Mouse (Mus musculus): ENCODE data around the gene Trib3.
A peak's percentile ranks its signal among the peaks of the same experiment; 100 is the strongest.
"Not testable (repeated sequence)": the region's sequence is repeated elsewhere in the genome, so short reads cannot be mapped to it uniquely, and the experiment has no call there.

The Trib3 gene

DNA sequence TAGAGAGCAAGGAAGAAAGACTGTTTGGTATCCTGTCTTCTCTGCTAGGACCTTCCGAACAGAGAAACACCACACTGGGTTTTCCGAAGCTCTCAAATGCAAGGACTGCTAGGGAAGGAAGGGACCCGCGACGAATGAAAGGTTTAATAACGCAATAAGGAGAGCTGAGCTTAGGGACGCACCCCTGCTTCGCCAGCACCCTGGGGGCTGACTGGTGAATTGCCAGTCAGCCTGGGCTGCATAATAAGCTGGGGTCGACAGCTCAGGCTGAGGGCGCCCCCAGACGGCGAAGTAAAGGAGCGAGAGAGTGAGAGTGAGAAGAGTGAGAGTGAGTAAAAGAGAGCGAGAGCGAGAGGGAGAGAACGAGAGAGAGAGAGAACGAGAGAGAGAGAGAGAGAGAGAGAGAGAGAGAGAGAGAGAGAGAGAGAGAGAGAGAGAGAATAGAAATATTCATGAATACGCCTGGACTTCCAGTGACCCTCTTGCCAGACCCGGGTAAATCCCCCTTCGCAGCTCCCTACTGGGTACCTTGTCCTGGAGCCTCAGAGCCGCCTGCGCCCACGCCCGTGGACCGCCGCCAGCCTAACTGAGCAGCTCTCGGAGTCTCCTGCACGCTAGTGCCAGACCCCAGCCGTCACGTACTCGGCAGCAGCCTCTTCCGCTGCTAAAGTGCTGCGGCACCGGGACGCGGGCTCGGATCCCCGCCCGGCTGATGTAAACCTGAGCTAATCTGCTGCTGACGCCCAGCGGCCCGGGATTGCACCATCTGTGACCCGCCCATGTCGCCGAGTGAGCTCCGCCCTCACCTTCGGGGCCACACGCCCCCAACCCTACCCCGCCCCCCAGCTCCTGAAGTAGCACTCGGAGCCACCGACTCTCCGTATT is at the start of gene Trib3:
Gene Trib3 (minus strand): TSS at position 704 of the 885 bp plus-strand sequence.
- peak; percentile 71 for DNase-seq (ENCODE audit: low read depth, low spot score)

- DNase-seq (ENCODE audit: low read depth, low spot score) = no peak
Observed at GRCm38 (mm10) chr2:152393225-152394017, 49.6 kb upstream of the Trib3 start.

- peak; percentile 60 for DNase-seq (ENCODE audit: low read depth, low spot score)
Observed at GRCm38 (mm10) chr2:152392786-152393185, 49.0 kb upstream of the Trib3 start.

- no peak for DNase-seq (ENCODE audit: low read depth, low spot score)
Observed at GRCm38 (mm10) chr2:152384191-152384590, 40.4 kb upstream of the Trib3 start.

DNA sequence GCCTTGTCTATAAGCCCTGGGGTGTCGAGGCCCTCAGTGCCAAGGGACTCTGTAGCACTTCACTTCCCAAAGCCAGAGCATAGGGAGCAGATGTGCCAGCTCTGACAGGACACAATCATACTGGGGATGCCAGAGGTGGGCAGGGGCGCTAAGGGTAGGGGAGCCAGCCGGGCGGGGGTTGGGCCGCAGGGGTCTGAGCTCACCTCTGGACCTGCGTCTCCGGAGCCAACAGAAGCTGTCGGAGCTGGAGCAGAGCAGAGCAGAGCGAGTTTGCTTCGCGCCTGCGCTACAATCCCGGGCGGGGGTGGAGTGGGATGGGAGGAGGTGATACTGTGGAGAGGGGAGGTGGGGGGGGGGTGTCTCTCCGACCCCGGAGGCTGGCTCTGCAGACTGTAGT is 32.5 kb upstream of the Trib3 start, which contains the start of gene Nrsn2:
Gene Nrsn2 (minus strand): TSS at position 294 of the 397 bp plus-strand sequence.
- no peak for DNase-seq (ENCODE audit: low read depth, low spot score)

- no peak for DNase-seq (ENCODE audit: low read depth, low spot score)
Observed at GRCm38 (mm10) chr2:152375652-152376344, 32.0 kb upstream of the Trib3 start.

- no peak for DNase-seq (ENCODE audit: low read depth, low spot score)
Observed at GRCm38 (mm10) chr2:152373547-152373946, 29.7 kb upstream of the Trib3 start.

GRCm38 (mm10) chr2:152372661-152373060 is 28.8 kb upstream of the Trib3 start:
- no peak for DNase-seq (ENCODE audit: low read depth, low spot score)

- no peak for DNase-seq (ENCODE audit: low read depth, low spot score)
Observed at GRCm38 (mm10) chr2:152372104-152372503, 28.3 kb upstream of the Trib3 start.

DNA sequence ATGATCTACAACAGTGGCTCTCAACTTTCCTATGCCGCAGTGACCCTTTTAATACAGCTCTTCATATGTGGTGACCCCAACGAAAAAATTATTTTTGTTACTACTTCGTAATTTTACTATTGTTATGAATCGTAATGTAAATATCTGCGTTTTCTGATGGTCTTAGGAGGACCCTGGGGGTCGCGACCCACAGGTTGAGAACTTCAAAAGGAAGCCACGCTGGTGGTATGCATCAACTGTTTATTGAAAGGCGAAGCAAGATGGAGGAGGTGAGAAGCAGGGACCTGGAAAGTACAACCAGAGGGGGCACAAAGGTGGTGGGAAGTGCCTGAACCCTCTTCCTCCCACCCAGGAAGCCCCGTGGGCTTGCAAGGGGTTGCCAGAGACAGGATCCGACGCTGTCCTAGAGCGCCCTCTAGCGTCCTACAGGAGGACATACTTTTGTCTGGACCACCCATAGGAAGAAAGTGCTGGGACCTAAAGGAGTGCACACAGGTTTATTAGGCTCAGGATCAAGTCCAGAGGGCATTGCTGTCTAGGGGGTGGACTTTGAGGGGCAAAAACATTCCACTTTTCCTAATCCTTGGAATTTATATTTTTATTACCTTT is 24.8 kb upstream of the Trib3 start:
- peak; percentile 41 for DNase-seq (ENCODE audit: low read depth, low spot score)

DNA sequence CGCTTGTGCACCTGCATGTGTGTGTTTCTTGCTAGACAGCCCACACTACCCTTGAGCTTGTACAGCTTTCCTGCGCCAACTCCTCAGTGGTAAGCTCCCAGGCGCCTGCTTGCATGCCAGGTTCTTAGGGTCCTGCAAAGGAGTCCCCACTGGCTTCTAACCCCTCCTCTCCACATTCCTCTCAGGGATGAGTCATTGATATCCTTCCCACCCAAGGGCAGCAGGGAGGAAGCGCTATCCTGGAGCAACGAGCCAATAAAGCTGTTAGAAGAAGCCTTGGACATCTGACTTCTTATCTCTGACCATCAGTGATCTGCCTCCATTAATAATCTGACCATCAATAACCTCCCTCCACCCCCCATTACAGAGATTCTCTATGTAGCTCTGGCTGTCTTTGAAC is 24.1 kb upstream of the Trib3 start:
- DNase-seq (ENCODE audit: low read depth, low spot score) = no peak

- peak; percentile 56 for DNase-seq (ENCODE audit: low read depth, low spot score)
Observed at GRCm38 (mm10) chr2:152363245-152364147, 19.7 kb upstream of the Trib3 start.

DNA sequence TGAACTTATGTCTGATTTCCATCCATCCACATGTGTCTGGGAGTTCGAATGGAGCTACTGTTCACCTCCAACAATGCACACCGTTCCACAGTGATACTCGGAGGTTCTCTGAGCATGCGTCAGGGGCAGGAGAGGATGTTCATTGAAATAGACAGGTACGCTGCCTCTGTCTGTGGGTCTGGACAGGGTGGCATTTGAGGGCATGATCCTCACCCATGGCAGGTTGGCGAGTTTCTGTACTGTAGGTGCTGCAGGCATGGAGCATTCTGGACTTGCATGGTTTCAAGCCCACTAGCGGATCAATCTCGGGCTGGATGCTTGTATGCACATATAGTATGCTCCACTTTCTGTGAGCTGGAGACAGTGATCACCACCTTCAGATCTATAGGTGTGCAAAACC is 17.4 kb upstream of the Trib3 start:
- DNase-seq (ENCODE audit: low read depth, low spot score) = no peak

DNA sequence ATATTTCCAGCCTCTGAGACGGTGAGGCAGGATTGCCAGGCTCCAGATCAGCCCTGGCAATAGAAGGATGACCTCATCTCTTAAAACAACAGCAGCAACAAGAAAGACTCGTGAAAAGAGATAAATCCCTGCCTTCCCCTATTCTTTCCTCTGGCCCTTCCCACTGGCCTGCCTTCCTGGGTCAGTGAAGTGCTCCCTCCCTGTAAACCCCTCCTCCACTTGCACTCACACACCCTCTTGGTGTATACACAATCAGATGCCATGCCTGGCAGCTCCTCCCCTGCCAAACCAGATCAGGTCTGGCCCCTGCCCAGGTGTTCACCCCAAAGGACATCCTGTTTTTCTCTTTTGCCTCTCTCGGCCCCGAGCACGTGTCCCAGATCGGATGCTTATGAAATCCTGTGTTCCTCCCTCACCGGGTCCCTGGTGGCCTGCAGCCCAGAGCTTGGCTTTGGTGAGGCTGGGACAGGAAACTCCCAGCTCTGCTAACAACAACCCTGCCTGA is 16.5 kb upstream of the Trib3 start:
- DNase-seq (ENCODE audit: low read depth, low spot score) = no peak

DNA sequence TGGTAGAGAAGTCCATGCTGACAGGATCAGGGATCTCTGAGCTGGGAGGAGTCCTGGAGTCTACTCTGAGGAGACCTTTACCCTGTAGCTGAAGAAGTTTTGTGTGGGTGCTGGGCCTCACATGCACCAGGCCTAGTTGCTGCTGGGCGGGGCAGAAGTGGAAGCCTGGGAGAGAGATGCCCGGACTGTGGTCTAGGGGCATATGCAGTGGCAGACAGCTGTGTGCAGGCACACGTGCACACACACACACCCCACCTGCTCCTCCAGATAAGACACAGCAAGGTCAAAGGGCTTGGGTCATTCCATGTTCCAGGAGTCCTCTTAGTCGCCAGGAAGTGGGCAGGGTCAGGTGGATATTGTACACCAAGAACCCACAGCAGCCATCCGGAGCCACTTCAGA is 15.8 kb upstream of the Trib3 start:
- DNase-seq (ENCODE audit: low read depth, low spot score) = no peak

DNA sequence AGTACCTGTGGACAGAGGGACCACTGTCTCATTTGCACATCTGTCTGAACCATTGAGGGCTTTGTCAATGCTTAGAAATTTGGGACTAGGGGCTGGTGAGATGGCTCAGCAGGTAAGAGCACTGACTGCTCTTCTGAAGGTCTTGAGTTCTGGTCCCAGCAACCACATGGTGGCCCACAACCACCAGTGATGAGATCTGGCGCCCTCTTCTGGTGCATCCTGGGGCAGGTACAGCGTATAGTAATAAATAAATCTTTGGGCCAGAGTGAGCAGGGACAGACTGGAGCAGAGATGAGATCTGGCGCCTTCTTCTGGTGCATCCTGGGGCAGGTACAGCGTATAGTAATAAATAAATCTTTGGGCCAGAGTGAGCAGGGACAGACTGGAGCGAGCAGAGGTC is 15.1 kb upstream of the Trib3 start:
- not testable (repeated sequence) for DNase-seq (ENCODE audit: low read depth, low spot score)

DNA sequence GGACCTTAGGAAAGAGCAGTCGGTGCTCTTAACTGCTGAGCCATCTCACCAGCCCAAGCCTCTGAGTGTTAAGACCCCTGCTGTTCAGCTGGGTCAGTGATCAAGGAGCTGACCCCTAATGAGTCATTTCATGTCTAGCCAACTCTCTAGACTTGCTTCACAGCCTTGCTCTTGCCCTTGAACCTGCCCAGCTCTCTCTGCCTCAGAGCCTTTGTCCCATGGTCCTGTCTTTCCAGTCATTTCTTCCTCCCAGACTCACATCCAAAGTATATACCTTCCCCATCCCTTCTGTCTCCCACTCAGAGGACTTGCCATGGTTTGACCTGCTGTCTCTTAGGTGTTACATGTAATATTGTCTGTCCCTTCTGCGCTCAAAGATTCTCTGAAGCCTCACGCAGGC is 13.4 kb upstream of the Trib3 start:
- DNase-seq (ENCODE audit: low read depth, low spot score) = no peak

DNA sequence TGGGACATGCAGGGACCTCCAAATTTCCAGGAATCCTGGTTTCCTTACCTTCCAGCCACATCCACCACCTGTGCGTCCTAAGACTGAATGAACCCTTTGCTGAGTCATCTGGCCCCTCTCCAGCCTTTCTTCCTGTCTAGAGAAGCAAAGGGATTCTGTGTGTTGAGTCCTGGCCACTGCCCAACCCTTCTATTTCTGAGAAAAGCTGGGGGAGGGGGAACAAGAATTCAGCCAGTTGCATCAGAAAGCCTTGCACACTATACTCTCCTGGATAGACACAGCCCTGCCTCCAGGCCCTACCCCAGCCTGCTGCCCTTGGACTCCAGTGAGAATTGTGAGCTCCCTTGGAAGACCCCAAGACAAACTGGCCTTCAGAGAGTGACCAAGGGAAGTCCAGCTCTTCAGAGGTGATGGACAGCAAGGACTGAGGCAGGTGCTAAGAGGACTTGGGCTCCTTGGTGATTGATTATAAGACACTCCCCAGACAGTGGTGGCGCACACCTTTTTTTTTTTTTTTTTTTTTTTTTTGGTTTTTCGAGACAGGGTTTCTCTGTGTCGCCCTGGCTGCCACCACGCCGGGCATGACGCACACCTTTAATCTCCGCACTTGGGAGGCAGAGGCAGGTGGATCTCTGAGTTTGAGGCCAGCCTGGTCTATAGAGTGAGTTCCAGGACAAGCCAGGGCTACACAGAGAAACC is 6.2 kb upstream of the Trib3 start:
- no peak for DNase-seq (ENCODE audit: low read depth, low spot score)

GRCm38 (mm10) chr2:152349205-152349604 is 5.4 kb upstream of the Trib3 start:
- no peak for DNase-seq (ENCODE audit: low read depth, low spot score)

- no peak for DNase-seq (ENCODE audit: low read depth, low spot score)
Observed at GRCm38 (mm10) chr2:152347722-152348121, 3.9 kb upstream of the Trib3 start.

Measured in retina, adult 2 months (tissue).